In the genomic region with DNA sequence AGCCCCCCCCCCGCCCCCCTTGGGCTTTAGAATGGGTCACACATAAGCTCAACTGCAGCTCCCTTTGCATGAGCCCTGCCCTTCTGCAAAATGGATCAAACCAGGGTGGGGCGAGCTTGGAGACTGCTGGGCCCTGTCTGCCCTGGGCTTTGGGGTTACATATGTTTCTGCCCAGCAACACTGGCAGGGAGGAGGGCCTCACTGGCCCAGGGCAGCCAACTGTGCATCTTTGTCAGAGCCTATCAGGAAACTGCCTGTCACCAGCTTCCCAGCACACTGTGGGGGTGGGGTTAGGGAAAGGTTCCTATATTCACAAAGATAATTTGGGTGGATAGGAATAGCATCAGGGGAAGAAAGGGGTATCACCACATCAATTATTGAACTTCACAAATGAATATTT, we compare ENCODE assay signal across 10 mouse cellular contexts.
A peak's percentile ranks its signal among the peaks of the same experiment; 100 is the strongest.
DNase-seq lines count a peak whose midpoint lies in the region; ATAC-seq lines count a peak whose summit lies in the region.
"Had no signal": no experiment of that assay in that cellular context is flagged by ENCODE, and none has a peak within 500 bp of the region (broad histone marks: within the 10 kb centered on the region; RNA-seq: fewer than 3 reads in every experiment).

No protein-coding gene starts in this region.

- no peak overlapping the region for H3K4me3 ChIP-seq in kidney, embryonic 14.5 days (ENCODE audit: low read length)
- H3K4me3 ChIP-seq in limb, embryonic 10.5 days, result no peak overlapping the region
- no peak overlapping the region for H3K4me3 ChIP-seq in intestine, embryonic 15.5 days (replicated peaks)

- no peak overlapping the region for H3K9ac ChIP-seq in kidney, embryonic 14.5 days (ENCODE audit: low read depth, low read length)
- no peak overlapping the region for H3K9ac ChIP-seq in intestine, embryonic 15.5 days

- no peak overlapping the region for H3K27ac ChIP-seq in kidney, embryonic 14.5 days (ENCODE audit: low read depth, low read length)
- H3K27ac ChIP-seq in limb, embryonic 10.5 days, result peak overlapping the region; percentile 61
- no peak overlapping the region for H3K27ac ChIP-seq in intestine, embryonic 15.5 days

- WGBS in kidney, embryonic 14.5 days, result 20% methylated on average over 2 of the region's 2 CpGs
- WGBS in limb, embryonic 10.5 days, result 40% methylated on average over 2 of the region's 2 CpGs
- WGBS in intestine, embryonic 15.5 days, result 33% methylated on average over 2 of the region's 2 CpGs

- H3K9me3 ChIP-seq in kidney, embryonic 14.5 days (ENCODE audit: control insufficient read depth, low read length), result no peaks in the 10 kb centered on the region
- no peaks in the 10 kb centered on the region for H3K9me3 ChIP-seq in limb, embryonic 10.5 days (replicated peaks)
- no peaks in the 10 kb centered on the region for H3K9me3 ChIP-seq in intestine, embryonic 15.5 days

- H3K4me2 ChIP-seq in kidney, embryonic 14.5 days (replicated peaks; ENCODE audit: low read depth, low read length), result no peak overlapping the region
- no peak overlapping the region for H3K4me2 ChIP-seq in intestine, embryonic 15.5 days (replicated peaks)

- ATAC-seq in kidney, embryonic 14.5 days (ENCODE audit: low FRiP score, low TSS enrichment), result peak; percentile 50; the same call in 1 of the 2 replicates
- ATAC-seq in intestine, embryonic 15.5 days, result no peak
- ATAC-seq in activated CD4-positive, CD25-positive, alpha-beta regulatory T cell, adult 4 months, result no peak

- no peaks in the 10 kb centered on the region for H3K36me3 ChIP-seq in kidney, embryonic 14.5 days (ENCODE audit: control insufficient read depth, insufficient read depth, low read length)
- no peaks in the 10 kb centered on the region for H3K36me3 ChIP-seq in limb, embryonic 10.5 days
- no peaks in the 10 kb centered on the region for H3K36me3 ChIP-seq in intestine, embryonic 15.5 days

- H3K27me3 ChIP-seq in kidney, embryonic 14.5 days (ENCODE audit: control insufficient read depth, insufficient read depth, low read length), result 0 out of 2 replicates have a peak, but pooled peaks cover 2% of the 10 kb centered on the region
- H3K27me3 ChIP-seq in limb, embryonic 10.5 days (ENCODE audit: low read depth, poor library complexity, severe bottlenecking), result peaks cover 6% of the 10 kb centered on the region
- no peaks in the 10 kb centered on the region for H3K27me3 ChIP-seq in intestine, embryonic 15.5 days (replicated peaks)

- no peak for DNase-seq in kidney, postnatal 36 days
- DNase-seq in 3T3-L1 (ENCODE audit: low read depth, low spot score), result peak; percentile 54
- DNase-seq in adipocyte (ENCODE audit: low spot score), result peak; percentile 25
- no peak for DNase-seq in limb, embryonic 10.5 days (ENCODE audit: low spot score)
- no peak for DNase-seq in gastrocnemius, postnatal 4 days (ENCODE audit: low spot score in 2 of 2)
- DNase-seq: cerebellum, adult 8-10 months; gastrocnemius, postnatal 36 days had no signal

- peaks cover 5% of the 10 kb centered on the region for H3K4me1 ChIP-seq in kidney, embryonic 14.5 days (ENCODE audit: control insufficient read depth, insufficient read depth, low read length)
- peaks cover 33% of the 10 kb centered on the region for H3K4me1 ChIP-seq in limb, embryonic 10.5 days
- peaks cover 4% of the 10 kb centered on the region; the same call in 1 of the 2 replicates for H3K4me1 ChIP-seq in intestine, embryonic 15.5 days (replicated peaks)

Comparison
In these comparisons a context has a peak if more than half of its experiments do, and no peak if none do; other contexts are left out.
1. DNase-seq: peak in 3T3-L1 (single experiment) and adipocyte (single experiment); none in kidney, postnatal 36 days (0 of 2), limb, embryonic 10.5 days (single experiment) and gastrocnemius, postnatal 4 days (0 of 2).